Mouse (Mus musculus): Measurements from ENCODE around the gene Cpa5.

Cpa5 gene

DNA sequence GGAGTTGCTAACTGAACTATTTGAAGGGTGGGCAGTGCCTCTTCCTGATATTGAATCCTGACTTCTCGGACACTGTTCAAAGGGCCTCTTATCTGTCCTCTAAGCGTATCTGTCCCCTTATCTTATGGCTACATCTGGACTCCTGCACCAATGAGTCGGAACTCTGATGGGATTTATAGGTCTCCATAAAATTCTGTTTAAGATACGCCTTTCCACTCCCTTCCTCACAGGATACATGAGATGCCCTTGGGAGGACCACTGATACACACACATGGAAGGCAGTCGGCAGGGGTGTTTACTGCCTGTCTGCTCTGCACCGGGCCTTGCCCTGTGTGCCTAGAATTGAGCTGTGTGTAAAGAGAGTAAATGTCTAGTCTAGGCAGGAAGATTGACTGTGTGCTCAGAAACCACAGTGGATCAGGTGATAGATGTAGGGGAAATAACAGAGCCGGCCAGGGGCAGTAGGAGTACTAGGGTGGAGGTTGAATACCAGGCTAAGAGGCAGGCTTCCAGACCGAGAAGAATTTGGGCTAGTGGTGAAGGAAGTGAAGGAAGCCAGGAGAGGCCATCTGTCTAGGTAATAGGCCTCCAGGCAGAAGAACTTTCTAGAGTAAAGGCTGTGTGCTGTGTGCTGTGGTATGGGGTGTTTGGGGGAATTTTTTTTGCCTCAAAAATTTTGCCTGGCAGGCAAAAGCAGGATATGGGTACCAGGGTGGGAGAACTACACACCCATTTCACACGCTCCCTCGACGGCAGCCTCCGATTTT is 33.1 kb downstream of the Cpa5 start:
- DNase-seq (ENCODE audit: low spot score in 2 of 2) = no peak

DNA sequence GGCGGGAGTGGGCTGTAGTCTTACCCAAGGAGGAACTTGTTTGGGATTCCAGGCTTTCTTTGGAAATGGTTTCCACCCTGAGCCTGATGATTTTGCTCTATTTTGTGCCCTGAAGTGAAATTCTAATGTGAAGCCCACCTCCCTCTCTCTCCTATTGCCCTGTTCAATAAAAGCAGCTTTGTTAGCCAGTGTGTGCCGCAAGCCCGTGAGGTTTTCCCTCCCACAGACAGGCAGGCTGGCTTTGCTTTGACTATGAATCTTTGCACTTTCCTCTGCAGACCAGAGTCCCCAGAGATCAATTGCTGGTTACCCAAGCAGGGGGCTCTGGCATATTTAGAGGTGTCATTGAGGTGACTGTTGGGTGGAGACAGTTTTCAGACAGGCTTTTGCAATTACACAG is 33.7 kb downstream of the Cpa5 start:
- no peak for DNase-seq (ENCODE audit: low spot score in 2 of 2)

DNA sequence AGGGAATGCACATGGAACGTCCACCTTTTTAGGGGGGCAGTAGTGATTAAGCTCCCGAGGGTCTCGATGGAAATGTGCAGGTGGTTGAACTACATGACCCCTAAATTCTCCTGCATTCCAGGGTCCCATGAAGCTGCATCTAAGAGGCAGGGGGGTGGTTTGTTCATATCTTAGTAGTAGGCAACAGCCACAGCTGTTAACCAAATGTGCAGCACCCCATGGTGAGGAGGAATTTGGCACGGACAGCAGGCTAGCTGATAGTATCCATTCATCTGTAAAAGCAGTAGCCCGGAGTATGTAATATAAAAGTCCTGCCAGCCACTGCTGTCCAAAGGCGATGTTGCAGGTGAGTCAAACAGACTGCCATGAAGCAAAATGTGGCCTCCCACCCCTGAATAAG is 34.6 kb downstream of the Cpa5 start:
- no peak for DNase-seq (ENCODE audit: low spot score in 2 of 2)

DNA sequence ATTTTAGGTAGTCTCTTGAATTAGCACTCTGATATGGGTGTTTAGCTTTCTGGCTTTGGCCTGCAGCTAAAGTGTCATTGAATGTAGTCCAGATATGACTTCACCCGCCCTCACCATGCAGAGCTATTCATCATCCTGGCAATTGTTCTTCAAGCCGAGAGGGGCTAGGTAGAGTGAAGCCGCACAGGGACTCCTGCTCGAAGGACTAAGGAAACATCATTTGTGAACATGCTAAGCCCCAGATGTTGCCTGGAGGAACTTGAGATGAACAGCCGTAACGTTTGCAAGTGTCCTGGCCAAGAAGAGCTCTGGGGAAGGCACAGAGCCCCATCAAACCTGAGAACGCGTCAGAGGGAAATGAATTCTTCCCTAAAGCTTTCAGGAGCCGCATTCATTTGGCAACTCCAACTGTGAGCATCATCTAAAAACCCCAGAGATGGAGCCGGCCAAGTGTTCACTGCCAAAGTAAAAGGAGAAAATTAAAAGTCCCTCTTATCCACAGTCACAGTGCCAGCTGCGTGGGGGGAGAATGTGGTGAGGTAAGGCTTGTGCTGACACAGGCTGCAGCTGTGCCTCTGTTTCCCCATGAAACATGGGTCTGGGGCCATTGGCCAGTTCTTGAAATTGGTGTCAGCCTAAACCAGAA is 39.0 kb downstream of the Cpa5 start:
- peak; percentile 29 to 38 for DNase-seq (ENCODE audit: low spot score in 2 of 2)

DNA sequence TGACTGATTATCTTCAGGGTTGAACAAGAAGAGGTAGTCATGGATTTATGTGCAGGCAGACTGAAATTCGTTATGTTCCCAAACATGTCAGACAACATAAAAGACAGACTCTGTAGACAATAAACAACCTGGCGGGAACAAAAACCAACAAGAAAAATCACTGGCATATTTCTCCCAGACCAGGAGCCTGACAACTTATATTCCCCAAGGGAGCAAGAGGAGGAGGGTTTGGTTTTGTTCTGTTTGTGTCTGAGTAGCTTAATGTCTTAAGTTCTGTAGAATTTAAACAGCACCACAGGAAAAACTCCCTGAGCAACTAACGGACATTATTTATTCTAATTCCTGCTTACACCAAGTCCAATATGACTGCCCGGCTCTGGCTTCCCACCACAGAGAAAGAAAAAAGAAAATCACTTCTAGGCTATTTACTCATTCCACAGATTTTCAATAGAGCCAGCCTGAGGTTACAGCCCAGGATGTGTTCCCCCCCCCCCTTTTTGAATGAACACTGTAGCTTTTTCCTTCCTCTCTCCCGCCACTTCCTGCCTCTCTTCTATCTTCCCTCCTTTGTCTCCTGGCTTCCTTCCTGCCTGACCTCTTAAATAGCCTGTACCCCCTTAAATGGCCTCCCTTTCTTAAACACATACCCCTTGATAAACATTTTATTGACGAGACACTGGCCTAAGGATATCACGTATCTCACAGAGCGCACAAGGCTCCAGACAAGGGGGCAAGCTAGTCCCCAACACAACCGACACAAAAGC is 41.8 kb downstream of the Cpa5 start:
- DNase-seq (ENCODE audit: low spot score in 2 of 2) = no peak

DNA sequence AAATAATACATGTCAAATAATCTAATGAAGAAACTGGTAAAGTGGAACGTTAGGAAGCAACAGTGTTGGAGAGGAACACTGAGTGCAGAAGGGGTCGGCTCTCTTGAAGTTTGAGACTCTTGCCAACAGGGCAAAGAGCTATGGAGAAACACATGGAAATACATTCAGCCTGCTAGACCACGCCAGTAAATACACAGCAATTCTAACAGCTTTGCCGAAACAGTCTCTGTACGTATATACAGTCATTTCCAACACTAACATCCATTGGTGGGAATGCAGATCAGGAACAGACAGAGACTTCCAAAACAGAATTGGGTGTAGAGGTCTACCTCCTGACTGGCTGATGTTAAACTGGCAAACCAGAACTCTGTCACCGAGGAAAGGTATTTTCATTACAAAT is 42.7 kb downstream of the Cpa5 start:
- DNase-seq (ENCODE audit: low spot score in 2 of 2) = no peak

DNA sequence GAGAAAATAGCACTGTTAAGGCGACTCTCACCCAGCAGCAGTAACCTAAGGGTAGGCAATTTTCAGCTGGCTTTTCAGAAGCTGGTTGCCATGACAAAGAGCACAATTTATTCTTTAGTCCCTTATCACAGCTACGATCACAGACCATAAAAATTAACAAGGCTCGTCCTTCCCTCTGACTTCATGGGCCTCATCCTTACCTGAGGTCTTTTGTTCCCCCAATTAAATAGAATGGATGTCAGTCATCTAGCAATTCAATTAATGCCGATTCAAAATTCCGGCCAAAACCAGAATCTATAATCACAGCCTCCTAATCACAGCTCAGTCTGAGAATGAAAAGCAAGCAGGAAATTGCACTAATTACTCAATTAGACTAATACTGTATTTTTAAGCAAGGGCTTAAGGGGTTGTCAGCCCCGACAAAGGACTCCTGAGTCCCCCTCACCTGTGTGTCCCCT is 43.6 kb downstream of the Cpa5 start:
- no peak for DNase-seq (ENCODE audit: low spot score in 2 of 2)

DNA sequence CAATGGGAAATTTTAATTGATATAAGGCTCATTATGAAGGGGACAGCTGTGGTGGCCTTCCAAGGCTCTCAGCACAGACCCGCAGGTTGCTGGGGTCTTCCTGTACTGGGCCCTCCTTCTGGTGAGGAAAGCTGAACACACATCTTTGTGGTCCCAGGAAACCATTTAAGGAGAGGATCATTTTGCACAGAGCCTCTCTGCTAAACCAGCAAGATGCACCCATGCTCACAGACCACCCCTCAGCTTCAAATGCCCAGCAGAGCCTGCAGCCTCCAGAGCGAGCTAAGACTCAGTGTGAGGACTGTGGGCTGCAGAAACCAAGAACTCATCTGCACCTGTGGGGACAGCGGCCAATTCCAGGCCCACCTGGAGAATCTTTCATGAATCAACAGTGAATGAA is 44.1 kb downstream of the Cpa5 start:
- no peak for DNase-seq (ENCODE audit: low spot score in 2 of 2)

DNA sequence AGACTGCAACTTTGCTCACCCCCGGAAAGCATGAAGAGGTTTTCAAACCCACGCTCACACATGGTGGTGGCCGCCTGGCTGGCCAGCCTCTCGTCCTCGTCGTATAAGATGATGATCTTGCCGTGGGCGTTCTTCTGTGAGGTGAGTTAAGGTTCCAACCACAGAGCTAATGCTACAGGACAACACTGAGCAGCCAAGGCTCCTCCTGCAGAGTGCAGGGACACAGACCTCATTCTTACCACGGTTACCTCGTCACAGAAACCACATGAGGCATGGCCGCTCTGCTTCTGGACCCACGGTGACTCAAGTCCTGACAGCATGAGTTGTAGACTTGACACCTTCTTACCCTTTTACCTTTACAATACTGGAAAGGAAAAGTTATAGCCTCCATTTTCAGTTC is 46.5 kb downstream of the Cpa5 start:
- DNase-seq (ENCODE audit: low spot score in 2 of 2) = no peak

DNA sequence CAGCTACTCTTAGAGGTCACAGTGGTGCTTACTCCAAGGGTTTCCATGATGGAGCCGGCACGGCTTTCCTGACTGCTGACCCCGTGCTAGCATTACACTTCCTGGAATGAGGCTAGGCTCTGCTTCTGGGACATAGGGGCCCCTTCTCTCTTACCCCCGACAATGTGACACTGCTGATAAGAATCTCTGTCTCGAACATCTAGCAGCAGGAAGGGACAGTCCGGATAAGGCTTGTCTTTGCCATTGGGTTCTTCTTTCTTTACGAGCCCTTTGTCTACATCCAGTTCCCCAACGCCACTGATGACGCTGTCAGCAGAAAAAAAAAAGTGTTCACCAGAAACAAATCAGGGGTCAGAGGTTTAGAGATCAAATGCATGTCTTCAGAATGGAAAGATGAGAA is 47.8 kb downstream of the Cpa5 start:
- no peak for DNase-seq (ENCODE audit: low spot score in 2 of 2)

DNA sequence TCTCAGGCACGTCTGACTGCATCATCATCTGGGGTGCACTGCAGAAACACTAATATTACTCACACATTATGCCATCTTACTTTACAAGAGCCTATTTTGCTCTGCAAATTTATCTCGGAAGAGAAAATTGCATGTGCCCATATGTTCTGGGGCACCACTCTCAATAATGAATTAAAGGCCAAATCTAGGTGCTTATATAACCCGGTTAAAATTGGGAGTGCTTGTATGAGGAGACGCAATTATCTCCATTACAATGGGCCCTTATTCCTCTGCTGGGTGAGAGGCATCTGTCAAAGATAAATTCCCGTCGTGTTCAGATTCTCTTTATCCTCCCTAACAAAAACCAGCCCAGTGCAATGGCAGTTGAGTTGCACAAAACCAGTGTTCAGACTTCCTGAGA is 54.0 kb downstream of the Cpa5 start:
- no peak for DNase-seq (ENCODE audit: low spot score in 2 of 2)

DNA sequence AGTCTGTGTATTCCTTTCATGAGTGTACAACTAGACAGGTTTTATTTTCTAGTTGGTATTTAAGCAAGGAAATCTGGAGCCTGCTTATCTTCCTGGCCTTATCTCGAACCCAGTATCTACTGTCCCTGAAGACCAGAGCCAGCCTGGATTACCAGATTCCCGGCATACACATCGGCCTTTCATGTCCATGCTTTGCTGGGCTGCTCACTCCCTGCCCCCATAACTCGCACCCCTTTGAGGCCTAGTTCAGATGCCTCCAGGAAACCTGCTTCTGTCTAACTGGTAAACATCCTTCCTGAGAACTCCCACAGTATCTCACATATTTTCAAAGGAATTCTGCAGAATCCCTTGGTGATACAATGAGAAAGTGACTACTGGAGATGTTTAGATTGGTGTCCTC is 54.5 kb downstream of the Cpa5 start:
- no peak for DNase-seq (ENCODE audit: low spot score in 2 of 2)

DNA sequence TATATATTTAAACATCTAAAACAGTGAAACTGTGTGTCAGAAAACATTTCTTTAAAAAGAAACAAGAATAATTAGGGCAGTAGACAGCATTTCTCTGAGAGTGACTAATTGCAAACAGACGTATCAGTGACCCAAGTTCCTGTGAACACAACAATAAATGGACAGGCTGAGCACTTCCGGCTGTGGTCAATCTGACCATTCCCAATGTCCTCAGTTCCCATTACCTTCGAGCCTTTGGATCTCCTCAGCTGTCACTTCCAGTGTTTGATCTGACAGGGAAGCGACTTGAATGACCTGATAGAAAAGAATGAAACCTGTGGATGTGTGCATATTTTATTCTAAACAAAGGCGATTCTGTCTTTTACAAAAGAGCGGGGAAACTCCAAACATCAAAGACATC is 55.2 kb downstream of the Cpa5 start:
- no peak for DNase-seq (ENCODE audit: low spot score in 2 of 2)

DNA sequence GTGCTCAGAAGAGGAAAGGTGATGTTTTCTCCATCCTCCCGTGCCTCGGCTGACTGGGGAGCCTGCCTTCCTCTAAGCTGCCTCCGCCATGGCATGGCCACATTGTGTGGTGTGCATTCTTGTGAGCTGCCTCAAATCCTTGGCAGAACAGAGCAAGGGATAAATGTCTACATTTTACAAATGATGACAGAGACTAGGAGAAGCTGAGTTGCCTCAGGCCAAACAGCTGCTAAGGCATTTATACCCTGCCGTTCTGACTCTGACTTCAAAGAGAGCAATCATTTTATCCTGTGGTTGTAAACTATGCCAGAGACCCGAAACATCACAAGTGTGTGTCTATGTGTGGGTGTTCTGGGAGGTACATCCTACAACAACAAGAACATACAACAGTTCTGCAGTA is 56.8 kb downstream of the Cpa5 start:
- DNase-seq (ENCODE audit: low spot score in 2 of 2) = no peak

DNA sequence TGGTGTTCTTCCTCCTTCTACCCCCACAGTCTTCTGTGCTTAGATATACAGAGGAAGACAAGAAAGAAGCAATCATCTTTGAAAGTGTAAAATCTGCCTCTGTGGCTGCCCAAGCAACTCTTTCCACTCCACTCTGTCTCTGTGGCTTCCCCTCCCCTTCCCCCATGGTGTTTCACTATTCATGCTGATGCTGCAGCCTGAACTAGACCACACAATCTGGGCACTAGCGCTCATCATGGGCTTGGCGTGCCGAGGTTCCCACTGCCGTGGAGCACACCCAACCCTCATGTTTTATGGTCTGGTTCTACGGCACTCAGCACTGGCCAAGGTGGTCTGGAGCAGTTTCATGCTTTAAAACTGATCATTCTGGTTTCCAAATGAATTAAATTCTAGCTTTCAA is 60.9 kb downstream of the Cpa5 start:
- no peak for DNase-seq (ENCODE audit: low spot score in 2 of 2)

DNA sequence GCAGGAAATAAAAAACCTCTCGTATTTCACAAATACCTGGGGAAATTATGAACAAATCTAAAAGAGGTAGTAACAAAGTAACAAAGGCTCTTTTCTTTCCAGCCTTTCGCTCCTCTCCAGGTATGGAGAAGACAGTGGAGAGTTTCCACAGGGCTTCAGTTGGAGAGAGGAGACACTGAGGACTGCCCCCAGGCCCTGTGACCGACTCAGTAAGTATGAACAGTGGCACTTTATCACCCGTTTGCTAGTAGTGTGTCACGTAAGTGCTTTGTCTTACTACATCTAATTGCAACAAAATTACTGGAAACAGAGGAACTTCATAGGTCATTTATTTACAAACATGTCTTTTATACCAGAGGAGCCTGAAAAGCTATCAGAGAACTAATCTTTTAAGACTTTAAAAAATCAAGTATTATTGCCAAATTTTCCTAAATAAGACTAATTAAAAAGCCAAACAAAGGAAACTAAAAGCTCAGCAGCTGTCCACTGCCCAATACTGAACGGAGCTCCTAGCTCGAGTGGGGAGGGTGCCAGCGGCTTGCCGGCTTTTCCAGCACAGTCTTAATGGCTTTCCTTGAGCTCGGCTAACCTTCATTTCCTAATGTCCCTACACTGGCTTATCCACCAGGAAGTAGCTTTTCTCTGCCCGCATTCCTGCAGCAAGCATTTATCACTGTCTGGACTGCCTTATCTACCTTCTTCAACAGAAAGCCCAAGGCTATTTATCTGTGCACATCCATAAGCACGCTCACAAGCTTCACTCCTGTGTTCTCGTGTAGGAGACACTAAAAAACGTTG is 63.2 kb downstream of the Cpa5 start:
- no peak for DNase-seq (ENCODE audit: low spot score in 2 of 2)

DNA sequence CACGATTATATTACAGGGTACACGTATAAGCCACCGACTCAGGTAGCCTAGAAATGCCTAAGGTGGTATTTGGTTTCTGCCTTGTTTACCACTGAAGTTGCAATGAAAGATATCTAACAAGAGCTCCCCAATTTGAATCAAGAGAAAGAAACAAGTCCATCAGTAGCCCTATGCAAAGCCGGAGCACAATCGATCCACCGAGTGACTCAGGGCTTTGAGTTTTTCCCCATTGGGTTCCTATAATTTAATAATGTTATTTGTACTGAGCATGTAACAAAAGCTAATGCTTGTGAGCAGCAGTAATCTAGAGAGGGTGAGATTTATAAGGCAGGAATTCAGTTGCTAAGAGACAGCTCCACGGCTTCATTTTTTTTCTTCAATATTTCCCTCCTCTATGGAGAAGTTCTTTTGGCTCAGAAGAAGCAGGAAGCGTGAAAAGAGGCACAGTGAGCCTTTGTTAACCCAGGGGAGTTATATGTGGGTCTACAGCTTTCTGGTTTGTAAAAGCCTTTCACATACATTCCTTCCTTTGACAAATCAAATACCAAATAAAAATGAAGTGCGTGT is 64.0 kb downstream of the Cpa5 start:
- no peak for DNase-seq (ENCODE audit: low spot score in 2 of 2)

DNA sequence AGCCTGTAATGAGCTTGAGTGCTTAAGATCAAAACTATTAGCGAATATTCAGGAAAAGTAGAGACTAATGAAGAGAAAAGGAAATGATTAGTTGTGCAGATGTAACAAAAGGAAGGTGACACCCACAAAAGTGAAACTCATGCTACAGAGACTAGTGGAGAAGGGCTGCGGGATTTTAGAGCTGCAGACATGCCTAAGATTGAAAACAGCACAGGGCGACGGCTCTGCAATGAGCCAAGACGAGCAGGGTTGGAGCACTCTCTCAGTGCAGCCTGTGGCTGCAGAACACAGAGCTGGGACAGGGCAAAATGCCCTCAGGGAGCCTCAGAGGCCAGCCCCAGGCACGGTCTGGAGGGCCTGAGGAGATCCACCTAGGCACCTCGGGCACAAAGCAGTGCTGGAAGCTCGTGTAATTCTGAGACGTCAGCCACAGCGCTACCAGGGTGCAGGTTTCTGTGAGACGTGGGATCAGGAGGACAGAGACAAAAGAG is 64.5 kb downstream of the Cpa5 start:
- DNase-seq (ENCODE audit: low spot score in 2 of 2) = no peak

DNA sequence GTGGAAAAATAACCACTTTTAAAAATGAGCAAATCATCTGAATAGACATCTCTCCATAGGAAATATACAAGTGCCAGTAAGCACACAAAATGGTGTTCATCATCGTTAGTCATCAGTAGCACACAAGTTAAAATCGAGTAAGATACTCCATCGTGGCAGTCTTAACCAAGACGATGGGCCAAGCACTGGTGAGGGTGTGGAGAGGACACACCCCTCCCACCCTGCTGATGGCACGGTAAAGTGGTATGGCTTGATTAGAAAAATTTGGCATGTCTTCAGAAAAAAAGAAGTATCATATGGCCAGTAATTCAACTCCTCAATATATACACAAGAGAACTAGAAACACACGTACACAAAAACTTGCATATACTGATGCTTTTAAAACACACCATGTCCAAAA is 65.7 kb downstream of the Cpa5 start:
- DNase-seq (ENCODE audit: low spot score in 2 of 2) = no peak

DNA sequence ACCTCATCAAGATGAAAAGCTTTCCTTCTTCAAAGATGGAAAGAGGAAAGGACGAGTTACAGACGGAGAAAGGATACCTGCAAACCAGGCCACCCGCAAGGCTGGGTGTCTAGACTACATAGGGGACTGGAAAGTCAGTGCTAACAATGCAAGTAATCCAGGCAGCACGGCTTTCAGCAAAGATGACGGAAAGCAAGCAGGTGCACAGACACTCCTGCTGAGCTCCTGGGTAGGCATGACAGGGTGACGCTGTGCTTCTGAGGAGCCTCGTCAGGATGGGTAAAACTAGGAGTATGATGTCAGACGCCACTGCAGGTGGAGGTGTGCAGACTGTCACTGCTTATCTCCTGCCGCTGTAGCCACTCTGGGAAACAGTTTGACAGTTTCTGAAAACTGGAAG is 66.8 kb downstream of the Cpa5 start:
- no peak for DNase-seq (ENCODE audit: low spot score in 2 of 2)

DNA sequence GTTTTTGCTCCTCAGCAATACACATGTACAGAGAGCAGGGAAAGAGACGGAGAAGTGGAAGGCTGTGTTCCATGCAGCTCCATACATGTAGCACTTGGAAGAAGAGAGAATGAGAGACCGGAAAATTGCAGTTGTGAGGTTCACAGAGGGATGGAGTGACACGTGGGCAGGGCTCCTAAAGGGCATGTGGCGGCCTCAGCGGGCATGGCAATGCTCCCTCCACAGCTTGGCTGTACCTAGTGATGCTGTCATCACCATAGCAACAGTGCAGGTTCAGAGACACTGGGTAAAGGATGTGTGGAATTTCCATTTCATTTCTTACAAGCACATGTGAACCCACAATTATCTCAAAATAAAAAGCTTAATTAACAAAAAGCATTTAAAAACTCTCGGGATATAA is 67.7 kb downstream of the Cpa5 start:
- DNase-seq (ENCODE audit: low spot score in 2 of 2) = no peak

DNA sequence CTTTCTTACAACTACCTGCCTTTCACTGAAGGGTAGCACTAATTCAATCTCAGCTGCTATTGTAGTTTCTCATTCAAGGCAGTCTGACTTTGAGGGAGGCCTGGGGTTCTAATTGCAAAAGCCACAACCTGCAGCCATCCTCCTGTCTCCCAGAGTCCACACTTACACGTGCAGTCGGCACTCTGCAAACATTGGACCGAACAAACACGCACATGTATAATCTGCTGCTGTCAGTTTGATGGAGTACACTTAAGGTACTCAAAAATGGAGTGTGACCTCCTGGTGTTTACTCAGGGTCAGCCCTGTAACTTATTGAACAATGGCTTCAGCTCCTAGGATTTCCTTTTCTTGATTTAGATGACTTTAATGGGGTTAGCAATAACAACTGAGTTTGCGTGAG is 68.8 kb downstream of the Cpa5 start:
- DNase-seq (ENCODE audit: low spot score in 2 of 2) = no peak

Data from right cerebral cortex, postnatal 36 days (tissue).